ENCODE assay signal across 23 mouse cellular contexts in genomic region chr2:107010160-107010559, GRCm38 (mm10). TPM values are rescaled to one million over a fixed set of nuclear protein-coding genes. Genes with fewer than 3 reads are reported as not detected.
DNase-seq lines count a peak whose midpoint lies in the region; ATAC-seq and TF ChIP-seq lines count a peak whose summit lies in the region.
"Had no signal": no experiment of that assay in that cellular context is flagged by ENCODE, and none has a peak within 500 bp of the region (broad histone marks: within the 10 kb centered on the region; RNA-seq: fewer than 3 reads in every experiment).

No protein-coding gene starts in this region.

- H3K4me1 ChIP-seq in forebrain, embryonic 14.5 days (ENCODE audit: control insufficient read depth, insufficient read depth, low read length) = no peaks in the 10 kb centered on the region
- no peaks in the 10 kb centered on the region for H3K4me1 ChIP-seq in forebrain, postnatal 0 days (ENCODE audit: insufficient read depth)
- H3K4me1 ChIP-seq in E14TG2a.4 (replicated peaks; ENCODE audit: low read depth, low read length) = no peaks in the 10 kb centered on the region
- H3K4me1 ChIP-seq in hindbrain, postnatal 0 days (ENCODE audit: insufficient read depth, low read length) = no peaks in the 10 kb centered on the region
- H3K4me1 ChIP-seq: embryonic facial prominence, embryonic 12.5 days; hindbrain, embryonic 15.5 days; limb, embryonic 15.5 days; midbrain, embryonic 13.5 days had no signal

- H3K9ac ChIP-seq in forebrain, embryonic 14.5 days (ENCODE audit: low read length) = no peak overlapping the region
- H3K9ac ChIP-seq in forebrain, postnatal 0 days = no peak overlapping the region
- H3K9ac ChIP-seq in hindbrain, postnatal 0 days (replicated peaks; ENCODE audit: low read length) = no peak overlapping the region
- H3K9ac ChIP-seq: embryonic facial prominence, embryonic 12.5 days; hindbrain, embryonic 15.5 days; limb, embryonic 15.5 days; midbrain, embryonic 13.5 days had no signal

- WGBS in forebrain, embryonic 14.5 days = 79% methylated on average over 6 of the region's 6 CpGs
- 80% methylated on average over 6 of the region's 6 CpGs for WGBS in forebrain, postnatal 0 days
- WGBS in hindbrain, postnatal 0 days = 78% methylated on average over 6 of the region's 6 CpGs

- H3K4me2 ChIP-seq in forebrain, embryonic 14.5 days (ENCODE audit: low read length) = no peak overlapping the region
- H3K4me2 ChIP-seq in forebrain, postnatal 0 days (ENCODE audit: low read depth) = no peak overlapping the region
- no peak overlapping the region for H3K4me2 ChIP-seq in hindbrain, postnatal 0 days (ENCODE audit: low read depth, low read length)
- H3K4me2 ChIP-seq: embryonic facial prominence, embryonic 12.5 days; hindbrain, embryonic 15.5 days; limb, embryonic 15.5 days; midbrain, embryonic 13.5 days had no signal

- DNase-seq in forebrain, embryonic 14.5 days (ENCODE audit: low spot score) = peak; percentile 10
- no peak for DNase-seq in forebrain, postnatal 0 days
- DNase-seq in layer of hippocampus, adult 9-10 months (ENCODE audit: low spot score) = peak; percentile 8
- no peak for DNase-seq in layer of hippocampus, postnatal 10 days (ENCODE audit: low spot score in 2 of 2)
- DNase-seq in ZHBTc4 (ENCODE audit: low read depth, low spot score) = peak; percentile 12
- no peak for DNase-seq in hindbrain, postnatal 0 days (ENCODE audit: low spot score)
- no peak for DNase-seq in ovary, postnatal 36 days (ENCODE audit: low spot score)
- DNase-seq: cerebellum, postnatal 25 days; heart, postnatal 14 days; kidney, adult 11 months; kidney, postnatal 25 days; lung, adult 18-20 months; right cerebral cortex, postnatal 25 days had no signal

- no peak overlapping the region for H3K27ac ChIP-seq in forebrain, embryonic 14.5 days (ENCODE audit: low read depth, low read length)
- no peak overlapping the region for H3K27ac ChIP-seq in forebrain, postnatal 0 days (ENCODE audit: low read depth, low read length)
- H3K27ac ChIP-seq in hindbrain, postnatal 0 days = no peak overlapping the region
- H3K27ac ChIP-seq: embryonic facial prominence, embryonic 12.5 days; hindbrain, embryonic 15.5 days; limb, embryonic 15.5 days; macrophage; midbrain, embryonic 13.5 days had no signal

- no peaks in the 10 kb centered on the region for H3K27me3 ChIP-seq in forebrain, embryonic 14.5 days (replicated peaks; ENCODE audit: control insufficient read depth, insufficient read depth, low read length)
- no peaks in the 10 kb centered on the region for H3K27me3 ChIP-seq in forebrain, postnatal 0 days (ENCODE audit: insufficient read depth, low read length)
- no peaks in the 10 kb centered on the region for H3K27me3 ChIP-seq in E14TG2a.4 (ENCODE audit: insufficient read depth, low read length)
- no peaks in the 10 kb centered on the region for H3K27me3 ChIP-seq in hindbrain, postnatal 0 days (ENCODE audit: insufficient read depth, low read length)
- H3K27me3 ChIP-seq: embryonic facial prominence, embryonic 12.5 days; hindbrain, embryonic 15.5 days; limb, embryonic 15.5 days; midbrain, embryonic 13.5 days had no signal

- no peak for TF ChIP-seq CTCF in forebrain, postnatal 0 days (IDR thresholded peaks at IDR 0.05; ENCODE audit: low read depth)
- TF ChIP-seq CTCF in E14TG2a.4 (conservative IDR thresholded peaks at IDR 0.05; ENCODE audit: low read length) = peak; percentile 52
- TF ChIP-seq CTCF in hindbrain, postnatal 0 days (IDR thresholded peaks at IDR 0.05; ENCODE audit: low read depth) = no peak

- no peak for ATAC-seq in forebrain, embryonic 14.5 days
- no peak for ATAC-seq in forebrain, postnatal 0 days
- no peak for ATAC-seq in hindbrain, postnatal 0 days
- ATAC-seq: midbrain, embryonic 13.5 days had no signal

- no peaks in the 10 kb centered on the region for H3K36me3 ChIP-seq in forebrain, embryonic 14.5 days (ENCODE audit: control insufficient read depth, insufficient read depth, low read length)
- H3K36me3 ChIP-seq in forebrain, postnatal 0 days (ENCODE audit: insufficient read depth) = no peaks in the 10 kb centered on the region
- no peaks in the 10 kb centered on the region for H3K36me3 ChIP-seq in E14TG2a.4 (ENCODE audit: insufficient read depth, low read length)
- H3K36me3 ChIP-seq in hindbrain, postnatal 0 days (ENCODE audit: insufficient read depth, low read length) = no peaks in the 10 kb centered on the region
- H3K36me3 ChIP-seq: embryonic facial prominence, embryonic 12.5 days; hindbrain, embryonic 15.5 days; limb, embryonic 15.5 days; midbrain, embryonic 13.5 days had no signal

- H3K4me3 ChIP-seq in forebrain, embryonic 14.5 days (ENCODE audit: low read depth, low read length) = no peak overlapping the region
- no peak overlapping the region for H3K4me3 ChIP-seq in forebrain, postnatal 0 days (ENCODE audit: low read depth, low read length)
- no peak overlapping the region for H3K4me3 ChIP-seq in E14TG2a.4 (replicated peaks; ENCODE audit: low read length)
- no peak overlapping the region for H3K4me3 ChIP-seq in hindbrain, postnatal 0 days (ENCODE audit: low read length)
- H3K4me3 ChIP-seq: embryonic facial prominence, embryonic 12.5 days; hindbrain, embryonic 15.5 days; limb, embryonic 15.5 days; midbrain, embryonic 13.5 days had no signal

- H3K9me3 ChIP-seq in forebrain, embryonic 14.5 days (replicated peaks; ENCODE audit: control insufficient read depth, low read length) = no peaks in the 10 kb centered on the region
- H3K9me3 ChIP-seq in forebrain, postnatal 0 days (ENCODE audit: low read length) = no peaks in the 10 kb centered on the region
- no peaks in the 10 kb centered on the region for H3K9me3 ChIP-seq in E14TG2a.4 (ENCODE audit: low read length)
- no peaks in the 10 kb centered on the region for H3K9me3 ChIP-seq in hindbrain, postnatal 0 days (ENCODE audit: low read length)
- H3K9me3 ChIP-seq: embryonic facial prominence, embryonic 12.5 days; hindbrain, embryonic 15.5 days; limb, embryonic 15.5 days; midbrain, embryonic 13.5 days had no signal

RNA-seq across cellular contexts. Expression of gene Arl14ep, which starts 35.9 kb away (rescaled TPM):
- polyA plus RNA-seq in forebrain, embryonic 14.5 days (2014; fragmentation: Nextera tagmentation; extraction: Ambion mirVana) = 36.8 and 40.3 TPM in 2 replicates
- total RNA-seq in forebrain, postnatal 0 days (2014; rRNA removed) = 41.8 and 51.0 TPM in 2 replicates
- 19.3 and 25.6 TPM in 2 replicates for polyA plus RNA-seq in forebrain, postnatal 0 days (2015; fragmentation: Nextera tagmentation; extraction: Ambion mirVana)
- total RNA-seq in layer of hippocampus, postnatal 10 days (2021) = 10 to 100 TPM; 48.2 to 49.2 TPM
- 26.5 and 32.8 TPM in 2 replicates for total RNA-seq in hindbrain, postnatal 0 days (2014; rRNA removed)
- 27.4 and 28.3 TPM in 2 replicates for polyA plus RNA-seq in hindbrain, postnatal 0 days (2015; fragmentation: Nextera tagmentation; extraction: Ambion mirVana)

RNA-seq across cellular contexts. Expression of gene Fshb, which starts 49.3 kb away (rescaled TPM):
- polyA plus RNA-seq in forebrain, embryonic 14.5 days (2014; fragmentation: Nextera tagmentation; extraction: Ambion mirVana) = not detected in 2 replicates
- not detected in 2 replicates for total RNA-seq in forebrain, postnatal 0 days (2014; rRNA removed)
- not detected in 2 replicates for polyA plus RNA-seq in forebrain, postnatal 0 days (2015; fragmentation: Nextera tagmentation; extraction: Ambion mirVana)
- not detected for total RNA-seq in layer of hippocampus, postnatal 10 days (2021)
- total RNA-seq in hindbrain, postnatal 0 days (2014; rRNA removed) = not detected in 2 replicates
- polyA plus RNA-seq in hindbrain, postnatal 0 days (2015; fragmentation: Nextera tagmentation; extraction: Ambion mirVana) = not detected in 2 replicates
- total RNA-seq: adrenal gland, postnatal 36 days; gastrocnemius, adult 18-20 months; heart, adult 8-10 months; heart, postnatal 14 days had no signal
- polyA plus RNA-seq: C2C12; embryonic facial prominence, embryonic 12.5 days; hindbrain, embryonic 15.5 days; limb, embryonic 15.5 days; macrophage; midbrain, embryonic 13.5 days had no signal

Comparison
In these comparisons a context has a peak if more than half of its experiments do, and no peak if none do; other contexts are left out.
1. DNase-seq: peak in forebrain, embryonic 14.5 days (single experiment), layer of hippocampus, adult 9-10 months (single experiment) and ZHBTc4 (single experiment); none in forebrain, postnatal 0 days (single experiment), layer of hippocampus, postnatal 10 days (0 of 2), hindbrain, postnatal 0 days (single experiment) and ovary, postnatal 36 days (single experiment).